Mouse (Mus musculus) yolk sac, embryonic 10.5 days (tissue): ENCODE data around the gene Ifnz.
"Not testable (repeated sequence)": the region's sequence is repeated elsewhere in the genome, so short reads cannot be mapped to it uniquely, and the experiment has no call there.

Experiments used
- DNase-seq: peaks from one replicate; pipeline ENCODE4 v3.0.0-alpha.2; 2017; ENCODE audit warnings: low spot score

Gene Ifnz

DNA sequence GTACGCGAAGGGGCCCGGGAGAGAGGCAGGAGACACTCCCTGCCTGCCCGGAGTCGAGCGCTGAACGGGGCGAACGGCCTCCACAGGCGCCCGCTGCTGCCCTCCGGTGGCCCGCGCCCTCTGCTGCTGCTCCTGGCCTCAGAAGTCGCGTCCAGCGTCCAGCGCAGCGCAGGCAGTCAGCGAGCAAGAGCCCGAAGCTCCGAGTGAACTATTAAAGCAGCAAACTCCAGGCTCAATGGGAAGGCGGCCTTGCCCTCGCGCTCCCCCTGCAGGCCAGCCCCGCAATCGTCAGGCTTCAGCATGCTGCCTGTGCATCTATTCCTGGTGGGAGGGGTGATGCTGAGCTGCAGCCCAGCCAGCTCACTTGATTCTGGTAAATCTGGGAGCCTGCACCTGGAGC, 3.5 kb downstream of the Ifnz start, which contains the start of gene Gm13276:
Gene Gm13276, plus strand, starts transcription at position 301 of the 400 bp plus-strand sequence.
- not testable (repeated sequence) for DNase-seq

DNA sequence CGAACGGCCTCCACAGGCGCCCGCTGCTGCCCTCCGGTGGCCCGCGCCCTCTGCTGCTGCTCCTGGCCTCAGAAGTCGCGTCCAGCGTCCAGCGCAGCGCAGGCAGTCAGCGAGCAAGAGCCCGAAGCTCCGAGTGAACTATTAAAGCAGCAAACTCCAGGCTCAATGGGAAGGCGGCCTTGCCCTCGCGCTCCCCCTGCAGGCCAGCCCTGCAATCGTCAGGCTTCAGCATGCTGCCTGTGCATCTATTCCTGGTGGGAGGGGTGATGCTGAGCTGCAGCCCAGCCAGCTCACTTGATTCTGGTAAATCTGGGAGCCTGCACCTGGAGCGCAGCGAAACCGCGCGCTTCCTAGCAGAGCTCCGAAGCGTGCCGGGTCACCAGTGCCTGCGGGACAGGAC, 6.5 kb downstream of the Ifnz start, which contains the start of gene Gm13277:
Gene Gm13277, plus strand, starts transcription at position 231 of the 400 bp plus-strand sequence.
- not testable (repeated sequence) for DNase-seq

DNA sequence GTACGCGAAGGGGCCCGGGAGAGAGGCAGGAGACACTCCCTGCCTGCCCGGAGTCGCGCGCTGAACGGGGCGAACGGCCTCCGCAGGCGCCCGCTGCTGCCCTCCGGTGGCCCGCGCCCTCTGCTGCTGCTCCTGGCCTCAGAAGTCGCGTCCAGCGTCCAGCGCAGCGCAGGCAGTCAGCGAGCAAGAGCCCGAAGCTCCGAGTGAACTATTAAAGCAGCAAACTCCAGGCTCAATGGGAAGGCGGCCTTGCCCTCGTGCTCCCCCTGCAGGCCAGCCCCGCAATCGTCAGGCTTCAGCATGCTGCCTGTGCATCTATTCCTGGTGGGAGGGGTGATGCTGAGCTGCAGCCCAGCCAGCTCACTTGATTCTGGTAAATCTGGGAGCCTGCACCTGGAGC, 9.3 kb downstream of the Ifnz start, which contains the start of gene Gm13278:
Gene Gm13278, plus strand, starts transcription at position 301 of the 400 bp plus-strand sequence.
- DNase-seq = not testable (repeated sequence)

DNA sequence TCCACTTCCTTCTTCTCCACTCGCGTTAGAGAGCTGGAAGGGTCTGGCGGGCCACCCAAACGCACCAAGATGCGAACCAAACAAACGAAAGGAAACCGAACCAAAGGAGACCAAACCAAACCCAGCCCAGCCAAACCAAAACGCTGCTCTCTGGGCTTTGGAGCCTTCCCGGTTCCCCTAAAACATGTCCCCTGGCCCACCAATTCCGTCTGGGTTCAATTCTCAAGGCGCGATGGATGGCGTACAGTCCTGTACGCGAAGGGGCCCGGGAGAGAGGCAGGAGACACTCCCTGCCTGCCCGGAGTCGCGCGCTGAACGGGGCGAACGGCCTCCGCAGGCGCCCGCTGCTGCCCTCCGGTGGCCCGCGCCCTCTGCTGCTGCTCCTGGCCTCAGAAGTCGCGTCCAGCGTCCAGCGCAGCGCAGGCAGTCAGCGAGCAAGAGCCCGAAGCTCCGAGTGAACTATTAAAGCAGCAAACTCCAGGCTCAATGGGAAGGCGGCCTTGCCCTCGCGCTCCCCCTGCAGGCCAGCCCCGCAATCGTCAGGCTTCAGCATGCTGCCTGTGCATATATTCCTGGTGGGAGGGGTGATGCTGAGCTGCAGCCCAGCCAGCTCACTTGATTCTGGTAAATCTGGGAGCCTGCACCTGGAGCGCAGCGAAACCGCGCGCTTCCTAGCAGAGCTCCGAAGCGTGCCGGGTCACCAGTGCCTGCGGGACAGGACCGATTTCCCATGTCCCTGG, 12.2 kb downstream of the Ifnz start, which contains the start of gene Gm13275:
Gene Gm13275, plus strand, starts transcription at position 552 of the 740 bp plus-strand sequence.
- not testable (repeated sequence) for DNase-seq

DNA sequence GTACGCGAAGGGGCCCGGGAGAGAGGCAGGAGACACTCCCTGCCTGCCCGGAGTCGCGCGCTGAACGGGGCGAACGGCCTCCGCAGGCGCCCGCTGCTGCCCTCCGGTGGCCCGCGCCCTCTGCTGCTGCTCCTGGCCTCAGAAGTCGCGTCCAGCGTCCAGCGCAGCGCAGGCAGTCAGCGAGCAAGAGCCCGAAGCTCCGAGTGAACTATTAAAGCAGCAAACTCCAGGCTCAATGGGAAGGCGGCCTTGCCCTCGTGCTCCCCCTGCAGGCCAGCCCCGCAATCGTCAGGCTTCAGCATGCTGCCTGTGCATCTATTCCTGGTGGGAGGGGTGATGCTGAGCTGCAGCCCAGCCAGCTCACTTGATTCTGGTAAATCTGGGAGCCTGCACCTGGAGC, 15.2 kb downstream of the Ifnz start, which contains the start of gene Gm13279:
Gene Gm13279, plus strand, starts transcription at position 301 of the 400 bp plus-strand sequence.
- DNase-seq = not testable (repeated sequence)

DNA sequence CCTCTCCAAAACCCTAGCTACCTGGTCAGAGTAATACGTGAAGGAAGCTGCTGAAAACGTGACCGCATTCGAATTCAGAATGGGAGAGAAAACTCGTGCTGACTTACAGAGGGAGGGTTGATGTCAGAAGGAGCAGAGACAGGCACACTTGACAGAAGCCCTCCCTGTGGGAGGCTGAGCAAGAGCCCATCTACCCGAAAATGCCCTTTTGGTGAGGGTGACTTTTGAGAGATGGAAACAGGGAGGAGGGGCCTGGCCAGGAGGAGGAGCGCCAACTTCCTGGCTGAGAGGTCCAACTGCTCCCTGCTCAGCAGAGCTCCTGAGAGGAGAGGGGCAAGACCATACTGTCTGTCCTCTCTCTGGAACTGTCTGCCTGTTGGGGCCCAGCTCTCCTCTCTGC, 17.4 kb downstream of the Ifnz start, which contains the start of gene Gm13285:
Gene Gm13285, plus strand, starts transcription at position 301 of the 400 bp plus-strand sequence.
- not testable (repeated sequence) for DNase-seq

DNA sequence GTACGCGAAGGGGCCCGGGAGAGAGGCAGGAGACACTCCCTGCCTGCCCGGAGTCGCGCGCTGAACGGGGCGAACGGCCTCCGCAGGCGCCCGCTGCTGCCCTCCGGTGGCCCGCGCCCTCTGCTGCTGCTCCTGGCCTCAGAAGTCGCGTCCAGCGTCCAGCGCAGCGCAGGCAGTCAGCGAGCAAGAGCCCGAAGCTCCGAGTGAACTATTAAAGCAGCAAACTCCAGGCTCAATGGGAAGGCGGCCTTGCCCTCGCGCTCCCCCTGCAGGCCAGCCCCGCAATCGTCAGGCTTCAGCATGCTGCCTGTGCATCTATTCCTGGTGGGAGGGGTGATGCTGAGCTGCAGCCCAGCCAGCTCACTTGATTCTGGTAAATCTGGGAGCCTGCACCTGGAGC, 21.0 kb downstream of the Ifnz start, which contains the start of gene Gm13287:
Gene Gm13287, plus strand, starts transcription at position 301 of the 400 bp plus-strand sequence.
- DNase-seq = not testable (repeated sequence)

DNA sequence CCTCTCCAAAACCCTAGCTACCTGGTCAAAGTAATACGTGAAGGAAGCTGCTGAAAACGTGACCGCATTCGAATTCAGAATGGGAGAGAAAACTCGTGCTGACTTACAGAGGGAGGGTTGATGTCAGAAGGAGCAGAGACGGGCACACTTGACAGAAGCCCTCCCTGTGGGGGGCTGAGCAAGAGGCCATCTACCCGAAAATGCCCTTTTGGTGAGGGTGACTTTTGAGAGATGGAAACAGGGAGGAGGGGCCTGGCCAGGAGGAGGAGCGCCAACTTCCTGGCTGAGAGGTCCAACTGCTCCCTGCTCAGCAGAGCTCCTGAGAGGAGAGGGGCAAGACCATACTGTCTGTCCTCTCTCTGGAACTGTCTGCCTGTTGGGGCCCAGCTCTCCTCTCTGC, 23.3 kb downstream of the Ifnz start, which contains the start of gene Gm13288:
Gene Gm13288, plus strand, starts transcription at position 301 of the 400 bp plus-strand sequence.
- DNase-seq = not testable (repeated sequence)

DNA sequence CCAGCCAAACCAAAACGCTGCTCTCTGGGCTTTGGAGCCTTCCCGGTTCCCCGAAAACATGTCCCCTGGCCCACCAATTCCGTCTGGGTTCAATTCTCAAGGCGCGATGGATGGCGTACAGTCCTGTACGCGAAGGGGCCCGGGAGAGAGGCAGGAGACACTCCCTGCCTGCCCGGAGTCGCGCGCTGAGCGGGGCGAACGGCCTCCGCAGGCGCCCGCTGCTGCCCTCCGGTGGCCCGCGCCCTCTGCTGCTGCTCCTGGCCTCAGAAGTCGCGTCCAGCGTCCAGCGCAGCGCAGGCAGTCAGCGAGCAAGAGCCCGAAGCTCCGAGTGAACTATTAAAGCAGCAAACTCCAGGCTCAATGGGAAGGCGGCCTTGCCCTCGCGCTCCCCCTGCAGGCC, 23.8 kb downstream of the Ifnz start:
- not testable (repeated sequence) for DNase-seq

DNA sequence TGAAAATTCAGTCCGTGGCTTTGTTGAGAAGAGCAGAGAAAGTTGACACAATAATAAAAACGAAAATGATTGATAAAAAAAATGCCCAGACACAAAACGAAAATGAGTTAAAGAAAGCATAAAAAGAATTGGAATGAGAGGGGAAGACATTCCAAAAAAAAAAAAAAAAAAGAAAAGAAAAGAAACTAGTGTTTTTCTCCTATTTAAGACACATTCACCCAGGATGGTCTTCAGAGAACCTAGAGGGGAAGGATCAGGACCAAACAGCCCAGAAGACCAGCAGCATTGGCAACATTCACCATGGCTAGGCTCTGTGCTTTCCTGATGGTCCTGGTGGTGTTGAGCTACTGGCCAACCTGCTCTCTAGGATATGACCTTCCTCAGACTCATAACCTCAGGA, 34.0 kb downstream of the Ifnz start, which contains the start of gene Ifna7:
Gene Ifna7, plus strand, starts transcription at position 301 of the 400 bp plus-strand sequence.
- no peak for DNase-seq

DNA sequence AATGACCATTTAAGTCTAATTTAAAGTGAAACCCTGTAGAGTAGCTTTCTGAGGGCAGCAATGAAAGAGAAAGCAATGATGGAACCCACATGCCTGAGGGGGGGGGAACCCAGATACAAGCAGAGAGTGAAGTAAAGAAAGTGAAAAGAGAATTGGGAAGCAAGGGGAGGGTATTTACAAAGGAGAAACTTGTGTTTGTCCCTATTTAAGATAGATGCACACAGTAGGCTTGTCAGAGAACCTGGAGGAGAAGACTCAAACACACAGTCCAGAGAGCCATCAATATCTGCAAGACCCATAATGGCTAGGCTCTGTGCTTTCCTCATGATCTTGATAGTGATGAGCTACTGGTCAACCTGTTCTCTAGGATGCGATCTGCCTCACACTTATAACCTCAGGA, 37.7 kb downstream of the Ifnz start, which contains the start of gene Ifna11:
Gene Ifna11, plus strand, starts transcription at position 301 of the 400 bp plus-strand sequence.
- no peak for DNase-seq

DNA sequence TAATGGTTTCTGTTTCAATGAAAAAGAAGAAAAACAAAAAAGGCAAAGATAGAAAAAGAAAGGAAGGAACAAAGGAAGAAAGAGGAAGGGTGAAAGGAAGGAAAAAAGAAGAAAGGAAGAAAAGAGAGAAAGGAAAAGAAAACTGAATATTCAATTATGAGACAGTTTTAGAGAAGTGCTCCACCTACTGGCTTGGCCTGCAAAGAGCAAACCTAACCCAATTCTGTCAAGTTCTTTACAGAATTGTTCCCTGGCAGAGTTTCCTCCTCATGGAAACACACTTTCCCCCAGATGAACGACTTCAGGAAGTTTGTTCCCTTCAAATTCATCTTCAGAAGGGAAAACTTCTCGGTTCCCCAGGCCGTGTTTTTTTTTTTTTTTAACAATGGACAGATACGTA, 41.1 kb downstream of the Ifnz start:
- no peak for DNase-seq

DNA sequence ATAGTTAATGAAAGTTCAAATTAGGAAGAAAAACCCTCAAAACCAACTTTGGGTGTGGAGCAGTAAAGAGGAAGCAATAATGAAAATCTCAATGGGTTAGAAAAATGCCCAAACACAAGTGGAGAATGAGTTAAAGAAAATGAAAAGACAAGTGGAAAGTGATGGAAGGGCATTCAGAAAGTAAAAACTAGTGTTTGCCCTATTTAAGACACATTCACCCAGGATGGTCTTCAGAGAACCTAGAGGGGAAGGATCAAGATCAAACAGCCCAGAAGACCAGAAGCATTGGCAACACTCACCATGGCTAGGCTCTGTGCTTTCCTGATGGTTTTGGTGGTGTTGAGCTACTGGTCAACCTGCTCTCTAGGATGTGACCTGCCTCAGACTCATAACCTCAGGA, 45.2 kb downstream of the Ifnz start, which contains the start of gene Ifna6:
Gene Ifna6, plus strand, starts transcription at position 301 of the 400 bp plus-strand sequence.
- DNase-seq = not testable (repeated sequence)

DNA sequence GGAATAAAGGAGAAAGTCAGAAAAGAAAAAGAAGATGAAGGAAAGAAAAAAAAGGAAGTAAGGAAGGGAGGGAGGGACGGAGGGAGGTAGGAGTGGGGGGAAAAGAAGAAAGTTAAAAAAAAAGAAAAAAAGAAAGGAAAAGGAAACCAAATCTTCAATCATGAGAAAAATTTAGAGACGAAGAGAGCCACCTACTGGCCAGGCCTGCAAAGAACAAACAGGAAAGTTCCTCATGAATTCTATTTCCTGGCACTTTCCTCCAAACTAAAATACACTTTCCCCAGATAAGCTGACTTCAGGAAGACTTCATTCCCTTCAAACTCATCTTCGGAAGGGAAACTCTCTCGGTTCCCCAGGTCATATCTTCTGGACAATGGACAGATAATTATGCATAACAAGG, 48.6 kb downstream of the Ifnz start:
- no peak for DNase-seq
